Mouse (Mus musculus) forebrain, embryonic 11.5 days (tissue): ENCODE measurements around the gene Bhlhe23. TPM values are rescaled to one million over a fixed set of nuclear protein-coding genes. Genes with fewer than 3 reads are reported as not detected.

ENCODE experiments used
- ATAC-seq: fragments of 200-750 bp; cut with Nextera tagmentation; replicated peaks from 2 replicates; pipeline ENCODE4 v1.8.0; 2017; ENCODE audit warnings: moderate TSS enrichment; ENCODE audit not compliant: low FRiP score
- DNase-seq: peaks from one replicate; pipeline ENCODE4 v3.0.0-alpha.2; 2017; ENCODE audit warnings: low spot score
- H3K27ac ChIP-seq: fragments of 300-500 bp; sonication (generic); 2 replicates; pipeline ENCODE4 v1.5.1; 2014; ENCODE audit warnings: low read depth, low read length
- H3K27me3 ChIP-seq: fragments of 300-500 bp; sonication (generic); 2 replicates; pipeline ENCODE4 v1.6.1; 2014; ENCODE audit warnings: mild to moderate bottlenecking, low read length, mixed read lengths; ENCODE audit not compliant: control insufficient read depth, insufficient read depth
- H3K36me3 ChIP-seq: fragments of 300-500 bp; sonication (generic); 2 replicates; pipeline ENCODE4 v1.6.1; 2014; ENCODE audit warnings: mild to moderate bottlenecking, low read length, moderate library complexity, mixed read lengths; ENCODE audit not compliant: control insufficient read depth, insufficient read depth
- H3K4me1 ChIP-seq: fragments of 300-500 bp; sonication (generic); replicated peaks from 2 replicates; pipeline ENCODE4 v1.6.1; 2014; ENCODE audit warnings: low read length, mixed read lengths; ENCODE audit not compliant: control insufficient read depth, insufficient read depth
- H3K4me2 ChIP-seq: fragments of 300-500 bp; sonication (generic); 2 replicates; pipeline ENCODE4 v1.6.1; 2014; ENCODE audit warnings: low read depth, mild to moderate bottlenecking, low read length, moderate library complexity, mixed read lengths; ENCODE audit not compliant: severe bottlenecking
- H3K4me3 ChIP-seq: fragments of 300-500 bp; sonication (generic); 2 replicates; pipeline ENCODE4 v1.5.1; 2014; ENCODE audit warnings: low read depth, low read length
- H3K9ac ChIP-seq: fragments of 300-500 bp; sonication (generic); 2 replicates; pipeline ENCODE4 v1.6.1; 2014; ENCODE audit warnings: low read length
- H3K9me3 ChIP-seq: fragments of 300-500 bp; sonication (generic); 2 replicates; pipeline ENCODE4 v1.6.1; 2016; ENCODE audit warnings: low read length, mixed read lengths; ENCODE audit not compliant: control insufficient read depth
- WGBS: fragments of 180-500 bp; shearing (Covaris S2); extraction: QIAGEN DNeasy Blood & Tissue Kit; methylation state at CpG from one replicate; pipeline ENCODE4 v1.1.7; 2014; 5-methylcytosine and 5-hydroxymethylcytosine counted together
- polyA plus RNA-seq: library from polyadenylated mRNA; unstranded; fragments of >200 nt; fragmentation: Nextera tagmentation; extraction: Ambion mirVana; gene quantifications from 2 replicates; pipeline ENCODE4 v1.2.1, GENCODE M21; 2014

The Bhlhe23 gene
- polyA plus RNA-seq, 1 experiment from 2014 or later: 0.87 TPM

GRCm38 (mm10) chr2:180725856-180726629 is 50.7 kb downstream of the Bhlhe23 start:
- 39% methylated on average over 8 of the region's 8 CpGs for WGBS
- H3K9me3 ChIP-seq: no peaks in the 10 kb centered on the region
- H3K4me3 ChIP-seq: no peak overlapping the region
- H3K36me3 ChIP-seq: no peaks in the 10 kb centered on the region; the same call in 1 of the 2 replicates
- ATAC-seq (no peak), DNase-seq (no peak)
- no peak overlapping the region for H3K9ac ChIP-seq
- no peak overlapping the region for H3K27ac ChIP-seq
- H3K4me2 ChIP-seq: no peak overlapping the region
- no peaks in the 10 kb centered on the region for H3K27me3 ChIP-seq
- H3K4me1 ChIP-seq: no peaks in the 10 kb centered on the region

DNA sequence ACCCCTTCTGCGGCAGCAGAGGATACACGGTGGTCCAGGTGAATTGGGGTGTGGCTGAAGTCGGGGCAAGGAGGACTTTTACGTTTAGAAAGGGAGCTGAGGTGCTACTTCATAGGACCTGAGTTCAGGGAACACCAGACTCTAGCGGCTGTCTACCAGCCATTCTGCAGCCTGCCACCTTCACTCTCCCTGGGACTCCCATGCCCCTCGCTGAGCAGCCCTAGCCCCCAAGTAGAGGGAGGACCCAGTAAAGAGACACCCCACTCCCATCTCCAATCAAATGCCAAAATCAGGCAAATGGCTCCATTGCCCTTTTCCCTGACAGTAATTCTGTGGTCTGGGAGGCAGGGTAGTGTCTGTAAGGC is 51.3 kb downstream of the Bhlhe23 start:
- no peak overlapping the region for H3K4me2 ChIP-seq
- no peak for DNase-seq
- H3K9ac ChIP-seq: no peak overlapping the region

DNA sequence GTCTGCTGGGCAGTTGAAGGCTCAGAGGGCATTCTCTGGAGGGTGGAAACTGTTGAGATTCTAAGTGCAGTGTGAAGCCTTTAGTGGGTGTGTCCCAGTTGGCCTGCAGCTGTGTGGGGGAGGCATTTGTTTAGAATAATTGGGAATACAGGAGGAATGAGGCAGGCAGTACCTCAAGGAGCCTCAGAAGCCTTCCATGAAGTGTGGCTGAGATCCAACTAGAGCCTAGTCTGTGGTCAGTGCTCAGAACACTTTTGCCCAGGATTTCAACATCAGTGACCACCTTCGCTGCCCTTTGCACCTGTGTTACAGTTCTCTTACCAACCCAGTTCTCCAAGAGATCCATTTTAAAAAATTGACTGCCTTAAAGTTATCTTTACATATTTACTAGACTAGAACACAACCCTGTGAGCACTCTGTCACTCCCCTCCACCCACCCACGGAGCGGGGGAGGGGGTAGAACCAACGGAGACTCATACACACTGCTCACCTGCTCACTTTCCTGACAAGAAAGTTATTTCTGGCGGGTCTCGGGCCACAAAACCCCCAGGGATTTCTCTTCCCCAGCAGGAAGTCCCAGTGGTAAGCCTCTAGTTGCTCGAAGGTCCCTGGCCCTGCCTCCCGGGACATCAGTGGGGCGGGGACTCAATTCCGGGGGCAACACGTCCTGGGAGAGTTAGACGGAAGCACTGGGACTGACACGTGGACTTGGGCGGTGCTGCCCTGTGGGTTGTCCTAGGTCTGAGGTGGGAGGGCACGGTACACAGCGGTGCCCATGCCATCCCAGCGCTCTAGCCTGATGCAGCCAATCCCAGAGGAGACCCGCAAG is 51.9 kb downstream of the Bhlhe23 start, which contains the start of gene Slc17a9:
Slc17a9 (plus strand) TSS at position 679 of the 829 bp plus-strand sequence.
- Histone ChIP-seq H3K27me3 (no peaks in the 10 kb centered on the region), H3K9ac (no peak within 1 kb of the TSS), H3K27ac (no peak within 1 kb of the TSS), H3K4me3 (no peak within 1 kb of the TSS), H3K4me1 (no peaks in the 10 kb centered on the region), H3K36me3 (no peaks in the 10 kb centered on the region; the same call in 1 of the 2 replicates), H3K4me2 (no peak within 1 kb of the TSS), H3K9me3 (no peaks in the 10 kb centered on the region)
- DNase-seq (no peak), ATAC-seq (0 out of 2 replicates have a peak, but pooled peaks have one; percentile 53)
- WGBS: 7% methylated on average over 18 of the region's 18 CpGs

More for the DNA sequence above, 51.3 kb downstream of the Bhlhe23 start:
- Histone ChIP-seq H3K27me3 (no peaks in the 10 kb centered on the region), H3K9me3 (no peaks in the 10 kb centered on the region), H3K36me3 (no peaks in the 10 kb centered on the region; the same call in 1 of the 2 replicates), H3K4me1 (no peaks in the 10 kb centered on the region), H3K4me3 (no peak overlapping the region), H3K27ac (no peak overlapping the region)
- ATAC-seq: no peak
- WGBS: 11% methylated on average over 6 of the region's 6 CpGs

Other genes starting within 250 kb of the Bhlhe23 start
- 49.5 and 51.9 TPM in 2 replicates for gene Mrgbp, start 195.6 kb downstream of the Bhlhe23 start, polyA plus RNA-seq
- 98.6 and 108 TPM in 2 replicates for gene Ogfr, start 187.7 kb downstream of the Bhlhe23 start, polyA plus RNA-seq
- 7.3 and 8.4 TPM in 2 replicates for gene Col9a3, start 179.1 kb downstream of the Bhlhe23 start, polyA plus RNA-seq
- gene Tcfl5, start 134.2 kb downstream of the Bhlhe23 start, polyA plus RNA-seq: 0.17 and 0.23 TPM in 2 replicates
- gene Dido1, start 66.9 kb downstream of the Bhlhe23 start, polyA plus RNA-seq: 39.8 and 44.1 TPM in 2 replicates
- 58.1 and 64.5 TPM in 2 replicates for gene Gid8, start 66.8 kb downstream of the Bhlhe23 start, polyA plus RNA-seq
- 0.11 and 0.57 TPM in 2 replicates for gene Slc17a9, start 51.6 kb downstream of the Bhlhe23 start, polyA plus RNA-seq
- gene Ythdf1, start 144.0 kb upstream of the Bhlhe23 start, polyA plus RNA-seq: 74.5 and 75.4 TPM in 2 replicates
- 0.35 and 0.36 TPM in 2 replicates for gene Birc7, start 152.1 kb upstream of the Bhlhe23 start, polyA plus RNA-seq
- 33.5 and 36.1 TPM in 2 replicates for gene Nkain4, start 177.8 kb upstream of the Bhlhe23 start, polyA plus RNA-seq
- gene Arfgap1, start 190.3 kb upstream of the Bhlhe23 start, polyA plus RNA-seq: 71.5 and 77.4 TPM in 2 replicates
- gene Col20a1, start 209.6 kb upstream of the Bhlhe23 start, polyA plus RNA-seq: 0.16 and 0.23 TPM in 2 replicates